Mouse (Mus musculus) ES-E14 (cell line): ENCODE data around the gene P3h3.

Experiments
- CHD2 ChIP-seq: IDR thresholded peaks from 2 replicates; pipeline ENCODE4 v1.6.1; 2014; ENCODE audit warnings: mild to moderate bottlenecking, low read depth, low read length, inconsistent platforms
- HCFC1 ChIP-seq: IDR thresholded peaks from 2 replicates; pipeline ENCODE4 v1.6.1; 2012; ENCODE audit warnings: low read length, inconsistent platforms, borderline replicate concordance; ENCODE audit not compliant: insufficient read depth
- MAFK ChIP-seq: IDR thresholded peaks from 2 replicates; pipeline ENCODE4 v1.6.1; 2014; ENCODE audit warnings: mild to moderate bottlenecking, low read depth, low read length, inconsistent platforms; ENCODE audit not compliant: insufficient read depth
- ZC3H11A ChIP-seq: IDR thresholded peaks from 2 replicates; pipeline ENCODE4 v1.6.1; 2012; ENCODE audit warnings: low read depth, mild to moderate bottlenecking, inconsistent platforms, low read length, borderline replicate concordance
- ZNF384 ChIP-seq: IDR thresholded peaks from 2 replicates; pipeline ENCODE4 v1.6.1; 2012; ENCODE audit warnings: low read depth, low read length, inconsistent platforms

DNA sequence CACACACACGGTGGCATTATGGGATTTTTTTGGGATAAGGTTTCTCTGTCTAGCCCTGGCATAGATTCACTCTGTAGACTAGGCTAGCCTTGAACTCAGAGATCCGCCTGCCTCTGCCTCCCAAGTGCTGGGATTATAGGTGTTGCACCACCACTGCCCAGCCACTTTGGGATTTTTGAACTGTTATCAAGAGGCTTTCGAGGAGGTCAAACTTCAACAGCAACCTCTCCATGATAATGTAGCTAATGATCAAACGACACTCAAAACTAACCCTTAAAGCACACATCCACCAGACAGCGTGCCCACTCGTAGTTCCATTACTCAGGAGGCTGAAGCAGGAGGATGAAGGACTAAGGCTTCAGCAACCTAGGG lies 49.6 kb downstream of the P3h3 start:
- TF ChIP-seq ZNF384, result no peak
- no peak for TF ChIP-seq CHD2
- TF ChIP-seq ZC3H11A, result no peak
- TF ChIP-seq HCFC1, result no peak
- TF ChIP-seq MAFK, result no peak
